Mouse (Mus musculus): ENCODE data around the gene Hint2. TPM values are rescaled to one million over a fixed set of nuclear protein-coding genes. Genes with fewer than 3 reads are reported as not detected.

Hint2 gene
- polyA plus RNA-seq, 1 experiment from 2014 or later: 101 TPM

- Histone ChIP-seq H3K27ac (ENCODE audit: low read length) (no peak overlapping the region), H3K4me3 (replicated peaks; ENCODE audit: low read length) (no peak overlapping the region), H3K4me1 (ENCODE audit: control insufficient read depth, insufficient read depth, low read length) (peaks cover 3% of the 10 kb centered on the region; the same call in 1 of the 2 replicates), H3K9me3 (replicated peaks; ENCODE audit: control insufficient read depth, low read length) (no peaks in the 10 kb centered on the region), H3K36me3 (ENCODE audit: control insufficient read depth, insufficient read depth, low read length) (no peaks in the 10 kb centered on the region), H3K4me2 (ENCODE audit: low read depth, low read length) (no peak overlapping the region), H3K27me3 (ENCODE audit: control insufficient read depth, insufficient read depth, low read length) (no peaks in the 10 kb centered on the region), H3K9ac (ENCODE audit: low read length) (no peak overlapping the region)
- 56% methylated on average over 5 of the region's 5 CpGs for WGBS
- ATAC-seq (ENCODE audit: insufficient read depth, low FRiP score): no peak; the same call in 1 of the 2 replicates
Observed at GRCm38 (mm10) chr4:43693806-43694241, 37.6 kb upstream of the Hint2 start.

GRCm38 (mm10) chr4:43691026-43691425 lies 34.8 kb upstream of the Hint2 start:
- Histone ChIP-seq H3K4me3 (replicated peaks; ENCODE audit: low read length) (no peak overlapping the region), H3K27me3 (ENCODE audit: control insufficient read depth, insufficient read depth, low read length) (no peaks in the 10 kb centered on the region), H3K36me3 (ENCODE audit: control insufficient read depth, insufficient read depth, low read length) (no peaks in the 10 kb centered on the region), H3K4me1 (ENCODE audit: control insufficient read depth, insufficient read depth, low read length) (peaks cover 3% of the 10 kb centered on the region; the same call in 1 of the 2 replicates), H3K4me2 (ENCODE audit: low read depth, low read length) (no peak overlapping the region), H3K27ac (ENCODE audit: low read length) (no peak overlapping the region), H3K9me3 (replicated peaks; ENCODE audit: control insufficient read depth, low read length) (no peaks in the 10 kb centered on the region), H3K9ac (ENCODE audit: low read length) (no peak overlapping the region)
- no peak for ATAC-seq (ENCODE audit: insufficient read depth, low FRiP score)
- WGBS: 69% methylated on average over 5 of the region's 5 CpGs

GRCm38 (mm10) chr4:43690021-43690420 lies 33.8 kb upstream of the Hint2 start:
- ATAC-seq (ENCODE audit: insufficient read depth, low FRiP score): no peak
- Histone ChIP-seq H3K36me3 (ENCODE audit: control insufficient read depth, insufficient read depth, low read length) (no peaks in the 10 kb centered on the region), H3K27ac (ENCODE audit: low read length) (no peak overlapping the region), H3K9me3 (replicated peaks; ENCODE audit: control insufficient read depth, low read length) (no peaks in the 10 kb centered on the region), H3K27me3 (ENCODE audit: control insufficient read depth, insufficient read depth, low read length) (no peaks in the 10 kb centered on the region), H3K4me3 (replicated peaks; ENCODE audit: low read length) (no peak overlapping the region), H3K9ac (ENCODE audit: low read length) (no peak overlapping the region), H3K4me2 (ENCODE audit: low read depth, low read length) (no peak overlapping the region), H3K4me1 (ENCODE audit: control insufficient read depth, insufficient read depth, low read length) (no peaks in the 10 kb centered on the region)
- 95% methylated on average over 17 of the region's 17 CpGs for WGBS

GRCm38 (mm10) chr4:43679416-43680043 lies 23.3 kb upstream of the Hint2 start:
- ATAC-seq (ENCODE audit: insufficient read depth, low FRiP score): no peak
- H3K4me2 ChIP-seq (ENCODE audit: low read depth, low read length): no peak overlapping the region
- no peak overlapping the region for H3K9ac ChIP-seq (ENCODE audit: low read length)
- no peaks in the 10 kb centered on the region for H3K4me1 ChIP-seq (ENCODE audit: control insufficient read depth, insufficient read depth, low read length)
- no peak overlapping the region for H3K27ac ChIP-seq (ENCODE audit: low read length)
- H3K27me3 ChIP-seq (ENCODE audit: control insufficient read depth, insufficient read depth, low read length): no peaks in the 10 kb centered on the region
- WGBS: 79% methylated on average over 7 of the region's 7 CpGs
- no peaks in the 10 kb centered on the region for H3K36me3 ChIP-seq (ENCODE audit: control insufficient read depth, insufficient read depth, low read length)
- H3K9me3 ChIP-seq (replicated peaks; ENCODE audit: control insufficient read depth, low read length): no peaks in the 10 kb centered on the region
- no peak overlapping the region for H3K4me3 ChIP-seq (replicated peaks; ENCODE audit: low read length)

GRCm38 (mm10) chr4:43678541-43678940 lies 22.3 kb upstream of the Hint2 start:
- H3K27ac ChIP-seq (ENCODE audit: low read length): no peak overlapping the region
- H3K36me3 ChIP-seq (ENCODE audit: control insufficient read depth, insufficient read depth, low read length): no peaks in the 10 kb centered on the region
- no peak overlapping the region for H3K4me2 ChIP-seq (ENCODE audit: low read depth, low read length)
- no peaks in the 10 kb centered on the region for H3K4me1 ChIP-seq (ENCODE audit: control insufficient read depth, insufficient read depth, low read length)
- no peak overlapping the region for H3K4me3 ChIP-seq (replicated peaks; ENCODE audit: low read length)
- no peaks in the 10 kb centered on the region for H3K27me3 ChIP-seq (ENCODE audit: control insufficient read depth, insufficient read depth, low read length)
- WGBS: 85% methylated on average over 6 of the region's 6 CpGs
- H3K9me3 ChIP-seq (replicated peaks; ENCODE audit: control insufficient read depth, low read length): no peaks in the 10 kb centered on the region
- ATAC-seq (ENCODE audit: insufficient read depth, low FRiP score): no peak
- no peak overlapping the region for H3K9ac ChIP-seq (ENCODE audit: low read length)

GRCm38 (mm10) chr4:43675608-43676007 lies 19.3 kb upstream of the Hint2 start:
- Histone ChIP-seq H3K4me2 (ENCODE audit: low read depth, low read length) (no peak overlapping the region), H3K27me3 (ENCODE audit: control insufficient read depth, insufficient read depth, low read length) (no peaks in the 10 kb centered on the region), H3K9me3 (replicated peaks; ENCODE audit: control insufficient read depth, low read length) (no peaks in the 10 kb centered on the region), H3K27ac (ENCODE audit: low read length) (no peak overlapping the region), H3K36me3 (ENCODE audit: control insufficient read depth, insufficient read depth, low read length) (no peaks in the 10 kb centered on the region), H3K4me1 (ENCODE audit: control insufficient read depth, insufficient read depth, low read length) (peaks cover 2% of the 10 kb centered on the region; the same call in 1 of the 2 replicates), H3K4me3 (replicated peaks; ENCODE audit: low read length) (no peak overlapping the region), H3K9ac (ENCODE audit: low read length) (no peak overlapping the region)
- ATAC-seq (ENCODE audit: insufficient read depth, low FRiP score): no peak; the same call in 1 of the 2 replicates
- WGBS: 57% methylated on average over 4 of the region's 4 CpGs

- 59% methylated on average over 5 of the region's 5 CpGs for WGBS
- H3K4me2 ChIP-seq (ENCODE audit: low read depth, low read length): no peak overlapping the region
- no peak for ATAC-seq (ENCODE audit: insufficient read depth, low FRiP score)
Observed at GRCm38 (mm10) chr4:43674974-43675373, 18.7 kb upstream of the Hint2 start.

GRCm38 (mm10) chr4:43673703-43674102 lies 17.4 kb upstream of the Hint2 start:
- no peak overlapping the region for H3K4me2 ChIP-seq (ENCODE audit: low read depth, low read length)
- 80% methylated on average over 8 of the region's 8 CpGs for WGBS
- no peaks in the 10 kb centered on the region for H3K9me3 ChIP-seq (replicated peaks; ENCODE audit: control insufficient read depth, low read length)
- no peaks in the 10 kb centered on the region for H3K27me3 ChIP-seq (ENCODE audit: control insufficient read depth, insufficient read depth, low read length)
- no peak overlapping the region for H3K27ac ChIP-seq (ENCODE audit: low read length)
- peaks cover 11% of the 10 kb centered on the region for H3K4me1 ChIP-seq (ENCODE audit: control insufficient read depth, insufficient read depth, low read length)
- H3K4me3 ChIP-seq (replicated peaks; ENCODE audit: low read length): no peak overlapping the region
- ATAC-seq (ENCODE audit: insufficient read depth, low FRiP score): no peak
- no peaks in the 10 kb centered on the region for H3K36me3 ChIP-seq (ENCODE audit: control insufficient read depth, insufficient read depth, low read length)
- no peak overlapping the region for H3K9ac ChIP-seq (ENCODE audit: low read length)

More at GRCm38 (mm10) chr4:43674974-43675373, 18.7 kb upstream of the Hint2 start:
- no peak overlapping the region for H3K9ac ChIP-seq (ENCODE audit: low read length)
- no peaks in the 10 kb centered on the region for H3K36me3 ChIP-seq (ENCODE audit: control insufficient read depth, insufficient read depth, low read length)
- no peaks in the 10 kb centered on the region for H3K9me3 ChIP-seq (replicated peaks; ENCODE audit: control insufficient read depth, low read length)
- H3K27ac ChIP-seq (ENCODE audit: low read length): no peak overlapping the region
- no peak overlapping the region for H3K4me3 ChIP-seq (replicated peaks; ENCODE audit: low read length)
- peaks cover 5% of the 10 kb centered on the region for H3K4me1 ChIP-seq (ENCODE audit: control insufficient read depth, insufficient read depth, low read length)
- no peaks in the 10 kb centered on the region for H3K27me3 ChIP-seq (ENCODE audit: control insufficient read depth, insufficient read depth, low read length)

- Histone ChIP-seq H3K9ac (ENCODE audit: low read length) (no peak overlapping the region), H3K4me2 (ENCODE audit: low read depth, low read length) (no peak overlapping the region), H3K4me1 (ENCODE audit: control insufficient read depth, insufficient read depth, low read length) (peaks cover 13% of the 10 kb centered on the region), H3K36me3 (ENCODE audit: control insufficient read depth, insufficient read depth, low read length) (no peaks in the 10 kb centered on the region), H3K27me3 (ENCODE audit: control insufficient read depth, insufficient read depth, low read length) (no peaks in the 10 kb centered on the region), H3K27ac (ENCODE audit: low read length) (no peak overlapping the region), H3K4me3 (replicated peaks; ENCODE audit: low read length) (no peak overlapping the region), H3K9me3 (replicated peaks; ENCODE audit: control insufficient read depth, low read length) (no peaks in the 10 kb centered on the region)
- ATAC-seq (ENCODE audit: insufficient read depth, low FRiP score): no peak
- WGBS: 12% methylated on average over 2 of the region's 2 CpGs
Observed at GRCm38 (mm10) chr4:43672070-43672469, 15.8 kb upstream of the Hint2 start.

Data from stomach, embryonic 16.5 days (tissue).